Mouse (Mus musculus): ENCODE data around the gene Plet1. TPM values are rescaled to one million over a fixed set of nuclear protein-coding genes. Genes with fewer than 3 reads are reported as not detected.

The Plet1 gene
- polyA plus RNA-seq, 1 experiment from 2014 or later = 3.1 TPM

- Histone ChIP-seq H3K27ac (ENCODE audit: low read depth, low read length) (no peak overlapping the region), H3K4me2 (replicated peaks; ENCODE audit: low read depth) (no peak overlapping the region), H3K9ac (ENCODE audit: low read depth, low read length) (no peak overlapping the region), H3K4me1 (replicated peaks; ENCODE audit: control insufficient read depth, insufficient read depth, low read length) (no peaks in the 10 kb centered on the region), H3K36me3 (ENCODE audit: control insufficient read depth, insufficient read depth) (no peaks in the 10 kb centered on the region), H3K4me3 (ENCODE audit: low read depth, low read length) (no peak overlapping the region), H3K27me3 (replicated peaks; ENCODE audit: control insufficient read depth, insufficient read depth, low read length) (no peaks in the 10 kb centered on the region), H3K9me3 (ENCODE audit: control insufficient read depth) (no peaks in the 10 kb centered on the region)
- TF ChIP-seq CTCF (IDR thresholded peaks at IDR 0.05; ENCODE audit: low read depth) = no peak
- WGBS = 79% methylated on average over 2 of the region's 2 CpGs
- ATAC-seq = no peak
Observed at GRCm38 (mm10) chr9:50497536-50497935, 3.2 kb downstream of the Plet1 start.

GRCm38 (mm10) chr9:50498815-50499214, 4.5 kb downstream of the Plet1 start:
- Histone ChIP-seq H3K9me3 (ENCODE audit: control insufficient read depth) (no peaks in the 10 kb centered on the region), H3K36me3 (ENCODE audit: control insufficient read depth, insufficient read depth) (no peaks in the 10 kb centered on the region), H3K9ac (ENCODE audit: low read depth, low read length) (no peak overlapping the region), H3K4me3 (ENCODE audit: low read depth, low read length) (no peak overlapping the region), H3K4me2 (replicated peaks; ENCODE audit: low read depth) (no peak overlapping the region), H3K4me1 (replicated peaks; ENCODE audit: control insufficient read depth, insufficient read depth, low read length) (no peaks in the 10 kb centered on the region), H3K27ac (ENCODE audit: low read depth, low read length) (no peak overlapping the region), H3K27me3 (replicated peaks; ENCODE audit: control insufficient read depth, insufficient read depth, low read length) (no peaks in the 10 kb centered on the region)
- WGBS = 81% methylated on average over 16 of the region's 16 CpGs
- no peak for TF ChIP-seq CTCF (IDR thresholded peaks at IDR 0.05; ENCODE audit: low read depth)
- ATAC-seq = no peak

- Histone ChIP-seq H3K36me3 (ENCODE audit: control insufficient read depth, insufficient read depth) (no peaks in the 10 kb centered on the region), H3K9ac (ENCODE audit: low read depth, low read length) (no peak overlapping the region), H3K4me1 (replicated peaks; ENCODE audit: control insufficient read depth, insufficient read depth, low read length) (no peaks in the 10 kb centered on the region), H3K9me3 (ENCODE audit: control insufficient read depth) (no peaks in the 10 kb centered on the region), H3K27me3 (replicated peaks; ENCODE audit: control insufficient read depth, insufficient read depth, low read length) (no peaks in the 10 kb centered on the region), H3K27ac (ENCODE audit: low read depth, low read length) (no peak overlapping the region), H3K4me3 (ENCODE audit: low read depth, low read length) (no peak overlapping the region), H3K4me2 (replicated peaks; ENCODE audit: low read depth) (no peak overlapping the region)
- WGBS = 83% methylated on average over 3 of the region's 3 CpGs
- TF ChIP-seq CTCF (IDR thresholded peaks at IDR 0.05; ENCODE audit: low read depth) = no peak
- ATAC-seq = no peak
Observed at GRCm38 (mm10) chr9:50499781-50500180, 5.5 kb downstream of the Plet1 start.

GRCm38 (mm10) chr9:50500467-50500973, 6.2 kb downstream of the Plet1 start:
- H3K9me3 ChIP-seq (ENCODE audit: control insufficient read depth) = no peaks in the 10 kb centered on the region
- WGBS = 56% methylated on average over 15 of the region's 15 CpGs
- H3K27me3 ChIP-seq (replicated peaks; ENCODE audit: control insufficient read depth, insufficient read depth, low read length) = no peaks in the 10 kb centered on the region
- H3K4me2 ChIP-seq (replicated peaks; ENCODE audit: low read depth) = peak overlapping the region; percentile 56
- no peak overlapping the region; the same call in 1 of the 2 replicates for H3K9ac ChIP-seq (ENCODE audit: low read depth, low read length)
- TF ChIP-seq CTCF (IDR thresholded peaks at IDR 0.05; ENCODE audit: low read depth) = no peak
- no peak overlapping the region for H3K27ac ChIP-seq (ENCODE audit: low read depth, low read length)
- no peak for ATAC-seq
- no peaks in the 10 kb centered on the region for H3K36me3 ChIP-seq (ENCODE audit: control insufficient read depth, insufficient read depth)
- H3K4me3 ChIP-seq (ENCODE audit: low read depth, low read length) = peak overlapping the region; percentile 33
- no peaks in the 10 kb centered on the region for H3K4me1 ChIP-seq (replicated peaks; ENCODE audit: control insufficient read depth, insufficient read depth, low read length)

- WGBS = 21% methylated on average over 14 of the region's 14 CpGs
- Histone ChIP-seq H3K27me3 (replicated peaks; ENCODE audit: control insufficient read depth, insufficient read depth, low read length) (no peaks in the 10 kb centered on the region), H3K36me3 (ENCODE audit: control insufficient read depth, insufficient read depth) (no peaks in the 10 kb centered on the region), H3K4me2 (replicated peaks; ENCODE audit: low read depth) (peak overlapping the region; percentile 56), H3K9me3 (ENCODE audit: control insufficient read depth) (no peaks in the 10 kb centered on the region), H3K9ac (ENCODE audit: low read depth, low read length) (no peak overlapping the region; the same call in 1 of the 2 replicates), H3K27ac (ENCODE audit: low read depth, low read length) (no peak overlapping the region), H3K4me1 (replicated peaks; ENCODE audit: control insufficient read depth, insufficient read depth, low read length) (no peaks in the 10 kb centered on the region), H3K4me3 (ENCODE audit: low read depth, low read length) (peak overlapping the region; percentile 33)
- no peak for TF ChIP-seq CTCF (IDR thresholded peaks at IDR 0.05; ENCODE audit: low read depth)
- peak; percentile 86 for ATAC-seq
Observed at GRCm38 (mm10) chr9:50500974-50501501, 6.7 kb downstream of the Plet1 start.

GRCm38 (mm10) chr9:50502949-50503348, 8.6 kb downstream of the Plet1 start:
- Histone ChIP-seq H3K27me3 (replicated peaks; ENCODE audit: control insufficient read depth, insufficient read depth, low read length) (no peaks in the 10 kb centered on the region), H3K4me1 (replicated peaks; ENCODE audit: control insufficient read depth, insufficient read depth, low read length) (no peaks in the 10 kb centered on the region), H3K27ac (ENCODE audit: low read depth, low read length) (no peak overlapping the region), H3K9me3 (ENCODE audit: control insufficient read depth) (no peaks in the 10 kb centered on the region), H3K9ac (ENCODE audit: low read depth, low read length) (no peak overlapping the region), H3K4me3 (ENCODE audit: low read depth, low read length) (no peak overlapping the region), H3K4me2 (replicated peaks; ENCODE audit: low read depth) (no peak overlapping the region), H3K36me3 (ENCODE audit: control insufficient read depth, insufficient read depth) (no peaks in the 10 kb centered on the region)
- TF ChIP-seq CTCF (IDR thresholded peaks at IDR 0.05; ENCODE audit: low read depth) = no peak
- WGBS = 91% methylated on average over 3 of the region's 3 CpGs
- ATAC-seq = no peak

Data from intestine, postnatal 0 days (tissue).